Mouse (Mus musculus) left cerebral cortex, adult 2 months (tissue): ENCODE measurements around the gene Tmem51. TPM values are rescaled to one million over a fixed set of nuclear protein-coding genes. Genes with fewer than 3 reads are reported as not detected.

ENCODE experiments used
- DNase-seq, 2 experiments: peaks; one replicate each; pipeline ENCODE4 v3.0.0; 2021 to 2022; ENCODE audit warnings: low spot score in 2 of 2, mixed read lengths in 1 of 2; ENCODE audit errors: extremely low spot score in 1 of 2
- H3K27ac ChIP-seq: fragments of 200-600 bp; 2 replicates; pipeline ENCODE4 v1.8.1; 2022
- H3K4me3 ChIP-seq: fragments of 200-600 bp; 2 replicates; pipeline ENCODE4 v1.8.1; 2022
- CTCF ChIP-seq: fragments of 200-600 bp; IDR thresholded peaks from 2 replicates; pipeline ENCODE4 v1.8.1; 2022; ENCODE audit warnings: antibody characterized with exemption, mild to moderate bottlenecking, moderate library complexity
- intact Hi-C: fragments of 180-260 bp; cut with DNase I; formaldehyde crosslinking; loops from one replicate; pipeline ENCODE4 v1.15.1; 2025
- total RNA-seq, 2 experiments: library from RNA; stranded (reverse); gene quantifications; 2 replicates each; pipeline ENCODE4 v1.2.3; 2021

Gene Tmem51
- total RNA-seq, 2 experiments from 2014 or later = 4.9 to 5.6 TPM

DNA sequence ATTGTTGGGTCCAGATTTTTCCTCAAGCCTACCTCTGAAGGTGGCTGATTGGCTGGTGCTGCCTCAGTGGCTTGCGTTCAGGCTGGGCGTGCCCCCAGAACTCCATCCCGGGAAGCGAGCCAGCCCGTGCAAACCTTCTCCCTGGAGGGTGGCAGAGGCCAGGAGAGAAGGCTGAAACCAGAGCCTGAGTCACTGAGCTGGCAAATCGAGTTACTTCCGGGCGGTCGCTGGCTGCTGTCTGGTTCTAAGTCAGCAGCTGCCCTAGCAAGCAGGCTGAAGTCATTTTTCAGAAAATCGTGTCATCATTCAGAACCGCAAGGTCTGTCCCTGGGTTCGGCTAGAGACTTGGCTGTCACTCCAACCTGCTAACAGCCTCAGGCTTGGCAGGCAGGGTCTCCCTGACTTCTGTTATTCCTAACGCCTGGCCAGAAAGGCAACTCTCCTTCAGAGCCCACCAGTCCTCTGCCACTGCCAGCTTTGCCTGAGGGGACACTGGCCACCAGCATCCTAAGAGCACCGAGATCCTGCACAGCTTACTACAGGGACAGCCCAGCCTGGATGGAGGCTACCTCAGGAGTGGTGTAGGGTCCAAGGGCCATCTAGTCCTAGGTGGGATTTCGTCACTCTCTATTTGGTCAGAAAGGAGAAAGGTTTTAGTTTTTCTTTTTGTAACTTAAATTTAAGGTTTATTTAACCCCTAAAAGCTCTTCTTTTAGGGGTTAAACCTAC lies 11.6 kb upstream of the Tmem51 start:
- no peak overlapping the region for H3K27ac ChIP-seq
- DNase-seq = no peak
- H3K4me3 ChIP-seq = no peak overlapping the region
- intact Hi-C loops = no loop called here
- no peak for TF ChIP-seq CTCF

DNA sequence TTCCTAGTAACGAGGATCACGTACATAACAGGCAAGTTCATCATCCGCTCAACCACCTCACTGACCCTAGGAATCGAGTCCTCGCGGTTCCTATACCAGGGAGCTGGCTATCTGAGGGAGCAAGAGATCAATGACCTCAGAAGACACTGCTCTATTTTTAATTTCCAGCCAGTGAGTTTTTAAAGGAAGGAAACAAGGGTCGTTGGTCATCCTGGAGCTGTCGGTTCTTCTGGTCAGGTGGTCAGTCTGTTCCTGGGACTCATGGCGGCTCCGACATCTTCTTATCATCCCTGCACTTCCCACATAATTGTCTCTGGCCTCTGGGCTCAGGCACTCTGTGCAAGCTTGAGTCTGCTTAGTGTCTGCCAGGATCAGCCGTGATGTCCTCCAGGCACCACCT lies 10.3 kb upstream of the Tmem51 start:
- TF ChIP-seq CTCF = no peak
- intact Hi-C loops = no loop called here
- no peak overlapping the region for H3K4me3 ChIP-seq
- DNase-seq = no peak
- no peak overlapping the region for H3K27ac ChIP-seq

DNA sequence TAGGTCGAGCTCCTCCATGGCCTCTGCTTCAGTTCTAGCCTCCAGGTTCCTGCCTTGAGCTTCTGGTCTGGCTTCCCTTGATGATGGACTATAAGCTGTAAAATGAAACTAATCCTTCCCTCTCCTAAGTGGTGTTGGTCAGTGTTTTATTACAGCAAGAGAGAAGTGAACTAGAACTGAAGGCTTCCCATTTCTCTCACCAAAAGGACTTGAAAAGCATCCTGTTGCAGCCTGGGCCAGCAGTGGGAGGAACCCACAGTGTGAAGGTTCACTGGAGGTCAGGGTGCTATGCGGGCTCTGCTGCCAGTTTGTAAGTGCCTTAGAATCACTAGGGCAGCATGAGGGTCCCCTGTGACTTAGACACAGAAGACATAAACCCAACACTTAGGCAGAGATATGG lies 7.0 kb upstream of the Tmem51 start:
- DNase-seq = no peak
- Histone ChIP-seq H3K27ac (no peak overlapping the region), H3K4me3 (no peak overlapping the region)
- intact Hi-C loops = no loop called here
- no peak for TF ChIP-seq CTCF

DNA sequence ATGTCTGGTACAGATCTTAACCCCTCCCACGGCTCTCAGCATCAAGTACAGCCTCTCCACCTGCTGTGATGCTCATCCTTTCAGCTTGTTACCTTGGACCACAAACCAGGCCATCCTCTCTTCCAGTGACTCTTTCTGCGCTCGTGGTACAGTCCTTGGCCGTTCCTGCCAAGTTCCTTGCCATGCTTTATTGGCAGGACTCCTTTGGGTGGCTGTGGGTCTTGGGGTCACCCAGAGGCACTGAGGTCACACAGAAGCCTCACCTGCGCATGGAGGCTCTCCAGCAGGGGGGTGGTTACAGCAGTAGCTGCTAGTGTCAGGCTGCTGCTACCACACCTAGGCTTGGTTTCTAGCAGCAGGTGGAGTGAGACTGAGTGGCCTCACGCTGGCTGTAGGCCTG lies 5.9 kb upstream of the Tmem51 start:
- H3K4me3 ChIP-seq = no peak overlapping the region
- no peak for TF ChIP-seq CTCF
- no peak for DNase-seq
- H3K27ac ChIP-seq = no peak overlapping the region
- intact Hi-C loops = no loop called here

DNA sequence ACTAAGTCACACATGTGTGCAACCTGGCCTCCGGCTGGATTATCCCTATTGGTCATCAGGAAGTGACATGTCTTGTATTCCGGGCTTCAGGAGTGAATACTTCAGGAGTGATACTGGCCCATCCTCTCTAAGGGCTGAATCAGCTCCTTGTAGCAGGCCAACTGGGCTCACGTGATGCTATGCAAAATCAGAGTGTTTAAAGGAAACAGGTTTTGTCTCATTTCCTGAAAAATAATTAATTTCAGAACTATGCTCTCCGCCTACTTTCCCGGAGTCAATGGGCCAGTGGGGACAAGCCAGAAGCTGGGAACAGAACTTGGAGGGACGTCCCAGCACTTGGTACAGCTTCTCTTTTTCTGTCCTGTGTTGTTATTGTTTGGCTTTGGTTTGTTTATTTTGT lies 4.7 kb upstream of the Tmem51 start:
- no peak overlapping the region for H3K4me3 ChIP-seq
- no peak for DNase-seq
- H3K27ac ChIP-seq = no peak overlapping the region
- intact Hi-C loops = no loop called here
- no peak for TF ChIP-seq CTCF

DNA sequence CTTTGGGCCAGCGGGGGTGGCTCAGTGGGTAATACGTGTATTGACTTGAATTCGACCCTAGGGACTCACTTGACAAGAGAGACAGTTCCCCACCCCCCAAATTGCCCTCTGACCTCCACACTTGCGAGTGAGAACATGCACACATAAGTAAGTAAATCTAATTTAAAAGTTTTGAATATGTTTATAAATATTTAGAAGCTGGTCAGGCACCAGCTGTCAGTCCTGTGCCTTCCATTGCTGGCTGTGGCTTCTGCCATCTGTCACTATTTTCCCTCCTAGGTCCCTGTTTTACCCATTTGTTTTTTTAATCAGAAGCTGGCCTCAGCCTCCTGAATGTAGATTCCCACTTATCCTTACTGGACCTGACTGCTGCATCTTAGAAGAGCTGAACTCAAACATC lies 4.3 kb upstream of the Tmem51 start:
- intact Hi-C loops = no loop called here
- H3K4me3 ChIP-seq = no peak overlapping the region
- no peak for TF ChIP-seq CTCF
- no peak overlapping the region for H3K27ac ChIP-seq
- no peak for DNase-seq

DNA sequence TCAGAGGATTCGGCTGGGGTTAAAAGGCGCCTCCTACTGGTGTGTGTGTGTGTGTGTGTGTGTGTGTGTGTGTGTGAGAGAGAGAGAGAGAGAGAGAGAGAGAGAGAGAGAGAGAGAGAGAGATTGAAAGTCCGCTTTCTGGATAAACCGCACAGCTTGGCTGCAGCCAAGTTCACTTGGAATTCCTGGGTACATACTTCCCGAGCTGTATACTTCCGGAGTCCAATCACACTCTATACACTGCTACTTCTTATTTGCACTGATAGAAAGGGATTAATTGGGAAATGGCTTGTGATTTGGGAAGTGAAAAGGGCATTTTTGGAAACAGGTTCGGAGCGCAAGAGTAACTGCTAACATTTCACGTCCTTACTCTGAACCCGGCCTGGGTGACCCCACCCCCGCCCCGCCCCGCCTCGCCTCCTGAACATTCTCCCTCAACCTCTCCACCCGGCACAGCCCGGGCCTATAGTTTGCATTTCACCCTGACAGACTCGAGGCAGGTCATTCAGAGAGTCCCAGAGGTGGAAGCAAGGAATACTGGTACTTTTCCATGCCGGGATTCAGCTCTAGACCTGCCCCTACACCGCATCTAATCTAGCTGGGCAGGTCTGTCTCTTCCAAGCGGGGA lies 946 bp upstream of the Tmem51 start:
- TF ChIP-seq CTCF = no peak
- intact Hi-C loops = loop anchor here (5.0 kb wide), 1 partner anchor 78 kb away; no protein-coding TSS in a partner anchor
- no peak for DNase-seq
- Histone ChIP-seq H3K27ac (no peak overlapping the region), H3K4me3 (no peak overlapping the region)

DNA sequence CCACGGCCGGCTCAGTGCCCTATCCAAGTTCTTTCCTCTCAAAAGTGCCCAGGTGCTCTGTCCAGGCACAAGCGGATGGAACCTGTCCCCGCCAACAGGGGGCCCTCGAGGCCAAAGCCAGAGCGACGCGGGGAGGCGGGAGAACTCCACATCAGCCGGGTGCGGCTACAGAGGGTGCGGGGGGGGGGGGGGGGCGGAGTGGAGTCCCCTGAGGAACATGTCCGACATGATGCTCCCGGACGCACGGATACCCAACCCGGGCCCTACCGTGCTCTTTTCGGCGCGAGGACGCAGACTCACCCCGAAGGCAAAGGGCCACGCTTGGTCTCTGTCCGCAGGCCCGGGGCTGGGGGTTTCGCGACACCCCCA lies 358 bp downstream of the Tmem51 start:
- H3K27ac ChIP-seq = peak overlapping the region; percentile 82

DNA sequence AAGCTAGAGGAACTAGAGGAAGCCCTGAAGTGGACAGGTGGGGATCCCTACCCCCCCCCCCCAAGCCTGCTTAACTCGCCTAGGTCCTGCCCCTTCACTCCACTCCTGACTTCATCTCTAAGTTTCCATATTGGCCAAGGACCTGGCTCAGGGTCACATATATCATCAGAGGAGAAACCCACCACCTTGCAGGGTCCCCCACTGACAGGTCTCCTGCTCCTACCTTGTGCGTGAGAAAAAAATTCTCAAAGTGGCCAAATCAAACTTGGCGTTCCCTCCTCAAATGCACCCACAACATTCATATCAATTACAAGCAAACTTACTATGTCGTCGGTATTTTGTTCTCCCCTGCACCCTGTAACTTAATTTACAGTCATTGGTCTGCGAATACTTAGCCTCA lies 911 bp downstream of the Tmem51 start:
- H3K27ac ChIP-seq = no peak overlapping the region; the same call in 1 of the 2 replicates
- intact Hi-C loops = loop anchor here (5.0 kb wide), 1 partner anchor 76 kb away; no protein-coding TSS in a partner anchor

More for the DNA sequence above, 358 bp downstream of the Tmem51 start:
- intact Hi-C loops = loop anchor here (5.0 kb wide), 1 partner anchor 76 kb away; no protein-coding TSS in a partner anchor
- peak; percentile 59 for TF ChIP-seq CTCF
- peak overlapping the region; percentile 58 for H3K4me3 ChIP-seq
- DNase-seq = peak; percentile 48 to 52

DNA sequence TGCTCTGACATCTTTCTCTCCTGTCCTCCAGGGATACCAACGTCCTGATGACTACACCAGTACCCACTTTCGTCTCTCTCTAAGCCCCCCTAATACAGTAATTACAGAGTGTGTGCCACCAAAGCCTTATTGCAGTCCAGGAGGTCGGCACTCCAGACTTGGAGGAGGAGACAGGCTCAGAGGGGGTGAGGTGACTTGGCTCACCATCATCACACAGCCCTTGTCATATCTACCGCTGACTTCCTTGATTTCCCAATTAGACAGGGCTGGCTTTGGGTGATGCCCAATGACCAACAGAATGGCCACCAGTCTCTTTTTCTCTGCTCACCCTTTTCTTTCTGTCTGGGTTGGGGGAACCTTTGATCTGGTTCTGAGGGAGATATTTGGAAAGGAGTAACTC lies 1.4 kb downstream of the Tmem51 start:
- intact Hi-C loops = loop anchor here (5.0 kb wide), 1 partner anchor 75 kb away; no protein-coding TSS in a partner anchor
- no peak overlapping the region; the same call in 1 of the 2 replicates for H3K27ac ChIP-seq
- no peak for TF ChIP-seq CTCF
- no peak overlapping the region; the same call in 1 of the 2 replicates for H3K4me3 ChIP-seq
- DNase-seq = no peak

More for the DNA sequence above, 911 bp downstream of the Tmem51 start:
- no peak for DNase-seq
- peak overlapping the region; percentile 58 for H3K4me3 ChIP-seq
- TF ChIP-seq CTCF = no peak

DNA sequence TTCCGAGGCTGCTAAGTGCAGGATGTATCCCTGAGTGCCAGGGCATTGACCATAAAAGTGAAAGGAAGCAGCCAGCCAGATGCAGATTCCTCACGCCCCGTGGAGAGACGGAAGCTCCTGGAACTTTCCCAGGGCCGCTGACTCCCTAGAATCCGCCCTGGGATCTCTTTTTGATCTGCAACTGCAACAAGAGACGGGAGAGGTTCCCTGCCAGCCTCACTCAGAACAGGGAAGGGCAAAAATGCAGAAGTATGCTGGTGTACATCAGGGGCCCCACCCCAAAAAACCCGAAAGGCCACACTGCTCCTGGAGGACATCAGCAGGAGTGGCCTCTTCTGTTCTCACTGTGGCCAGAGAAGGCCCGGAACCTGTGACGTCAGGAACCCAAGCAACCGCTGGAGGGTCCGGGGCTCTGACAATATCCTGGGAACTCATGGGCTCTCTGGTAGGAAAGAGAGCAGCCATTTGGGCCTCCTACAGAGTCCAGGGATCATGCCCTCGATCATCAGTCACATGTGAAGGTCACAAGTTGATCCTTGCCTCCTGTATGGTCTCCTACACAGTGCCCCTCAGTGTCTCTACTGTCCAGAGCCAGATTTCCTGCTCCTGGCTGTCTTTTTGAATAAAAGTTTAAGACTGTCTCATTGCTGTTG lies 2.3 kb downstream of the Tmem51 start:
- intact Hi-C loops = loop anchor here (5.0 kb wide), 1 partner anchor 74 kb away; no protein-coding TSS in a partner anchor
- Histone ChIP-seq H3K27ac (peak overlapping the region; percentile 72), H3K4me3 (no peak overlapping the region)
- DNase-seq = no peak
- TF ChIP-seq CTCF = no peak
